Mouse (Mus musculus) midbrain, embryonic 13.5 days (tissue): ENCODE measurements around the gene Sh3pxd2b. TPM values are rescaled to one million over a fixed set of nuclear protein-coding genes. Genes with fewer than 3 reads are reported as not detected.

Experiments
- ATAC-seq: fragments of 200-750 bp; cut with Nextera tagmentation; 2 replicates; pipeline ENCODE4 v1.8.0; 2017; ENCODE audit warnings: mild to moderate bottlenecking, moderate TSS enrichment, moderate library complexity
- H3K27ac ChIP-seq: fragments of 300-500 bp; sonication (generic); 2 replicates; pipeline ENCODE4 v1.5.1; 2015; ENCODE audit warnings: inconsistent platforms, mild to moderate bottlenecking, moderate library complexity
- H3K27me3 ChIP-seq: fragments of 300-500 bp; sonication (generic); 2 replicates; pipeline ENCODE4 v1.6.1; 2015; ENCODE audit warnings: mild to moderate bottlenecking, inconsistent platforms
- H3K36me3 ChIP-seq: fragments of 300-500 bp; sonication (generic); 2 replicates; pipeline ENCODE4 v1.6.1; 2015; ENCODE audit warnings: mild to moderate bottlenecking, inconsistent platforms
- H3K4me1 ChIP-seq: fragments of 300-500 bp; sonication (generic); replicated peaks from 2 replicates; pipeline ENCODE4 v1.6.1; 2015; ENCODE audit warnings: inconsistent platforms
- H3K4me2 ChIP-seq: fragments of 300-500 bp; sonication (generic); replicated peaks from 2 replicates; pipeline ENCODE4 v1.6.1; 2015; ENCODE audit warnings: moderate library complexity, mild to moderate bottlenecking, inconsistent platforms
- H3K4me3 ChIP-seq: fragments of 300-500 bp; sonication (generic); replicated peaks from 2 replicates; pipeline ENCODE4 v1.5.1; 2015; ENCODE audit warnings: mild to moderate bottlenecking, inconsistent platforms
- H3K9ac ChIP-seq: fragments of 300-500 bp; sonication (generic); replicated peaks from 2 replicates; pipeline ENCODE4 v1.6.1; 2015; ENCODE audit warnings: mild to moderate bottlenecking, inconsistent platforms
- H3K9me3 ChIP-seq: fragments of 300-500 bp; sonication (generic); 2 replicates; pipeline ENCODE4 v1.6.1; 2016; ENCODE audit warnings: mild to moderate bottlenecking, inconsistent platforms
- WGBS: fragments of 180-500 bp; shearing (Covaris S2); methylation state at CpG from one replicate; pipeline ENCODE4 v1.1.7; 2015; 5-methylcytosine and 5-hydroxymethylcytosine counted together
- polyA plus RNA-seq: library from polyadenylated mRNA; unstranded; fragments of >200 nt; fragmentation: Nextera tagmentation; extraction: Ambion mirVana; gene quantifications from 2 replicates; pipeline ENCODE4 v1.2.1, GENCODE M21; 2015

The Sh3pxd2b gene
- polyA plus RNA-seq, 1 experiment from 2014 or later, result 25.3 TPM

DNA sequence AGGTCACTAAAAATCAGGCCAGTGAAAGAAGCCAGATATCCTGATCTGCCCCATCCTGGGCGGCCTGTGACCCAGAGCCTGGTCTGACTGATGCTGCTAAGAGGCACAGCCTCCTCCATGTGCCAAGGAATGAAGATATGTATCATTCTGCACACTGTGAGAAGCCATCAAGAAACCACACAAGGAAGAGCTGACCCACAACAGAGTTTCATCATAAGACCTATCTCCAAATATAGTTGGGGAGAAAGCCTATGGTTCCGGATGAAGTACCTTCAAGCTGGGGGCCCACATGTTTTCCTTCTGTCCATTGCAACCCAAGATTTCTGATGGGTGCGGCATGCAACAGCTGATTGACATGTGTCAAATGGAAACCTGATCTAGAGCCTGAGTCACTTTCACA lies 31.6 kb upstream of the Sh3pxd2b start:
- Histone ChIP-seq H3K4me3 (no peak overlapping the region), H3K27me3 (no peaks in the 10 kb centered on the region), H3K9me3 (no peaks in the 10 kb centered on the region), H3K27ac (no peak overlapping the region), H3K4me2 (no peak overlapping the region), H3K9ac (no peak overlapping the region), H3K36me3 (no peaks in the 10 kb centered on the region), H3K4me1 (no peaks in the 10 kb centered on the region)
- no peak for ATAC-seq
- 86% methylated on average over 3 of the region's 3 CpGs for WGBS

DNA sequence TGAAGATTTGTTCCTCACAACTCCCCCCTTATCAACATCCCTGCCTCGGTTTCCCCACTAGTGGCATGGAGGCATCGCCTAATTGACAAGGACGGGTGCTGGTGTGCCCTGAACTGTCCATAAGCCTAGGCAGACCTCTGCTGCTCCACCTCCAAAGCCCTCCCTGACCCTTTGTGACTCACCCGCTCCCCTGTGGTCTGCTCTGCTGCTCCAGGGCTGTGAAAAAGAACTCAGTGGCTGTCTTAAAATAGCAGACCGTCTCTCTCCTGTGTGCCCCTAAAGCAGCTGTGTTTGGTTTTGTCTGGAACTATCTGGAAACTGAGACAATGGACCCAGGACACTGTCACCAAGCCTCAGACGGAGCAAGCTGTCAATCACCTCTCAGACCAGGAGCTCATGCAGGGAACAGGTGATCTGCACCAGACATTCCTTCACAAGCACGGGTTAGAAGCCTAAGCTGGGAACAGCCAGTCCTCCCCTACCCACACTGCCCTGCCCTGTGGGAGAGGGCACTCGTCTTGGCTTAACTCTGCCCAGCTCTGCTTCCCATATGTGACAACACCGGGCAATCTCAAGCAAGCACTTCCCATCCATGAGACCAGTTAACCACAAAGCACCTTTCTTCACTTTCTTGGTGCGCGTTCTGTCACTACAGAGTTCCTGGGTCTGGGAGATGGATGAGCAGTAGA lies 27.0 kb upstream of the Sh3pxd2b start:
- WGBS, result 70% methylated on average over 11 of the region's 11 CpGs
- no peaks in the 10 kb centered on the region for H3K27me3 ChIP-seq

DNA sequence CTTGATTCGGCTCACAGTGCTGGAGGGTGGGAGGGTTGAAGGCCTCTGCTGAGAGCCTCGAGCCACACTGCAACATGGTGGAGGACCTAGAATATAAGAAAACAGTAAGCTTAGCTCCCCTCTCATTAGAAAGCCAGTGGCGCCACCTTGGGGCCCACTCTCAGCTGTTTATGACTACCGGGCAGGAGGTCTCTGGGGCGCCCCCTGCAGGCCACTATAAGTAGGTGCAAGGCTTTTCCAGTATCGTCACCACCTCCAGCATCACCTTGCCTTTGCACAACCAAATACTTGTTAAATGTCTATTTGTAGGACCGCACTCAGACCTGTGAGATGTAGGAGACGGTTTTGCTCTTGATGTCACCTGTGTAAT lies 26.4 kb upstream of the Sh3pxd2b start:
- no peaks in the 10 kb centered on the region for H3K9me3 ChIP-seq
- no peak overlapping the region for H3K4me2 ChIP-seq
- H3K36me3 ChIP-seq, result no peaks in the 10 kb centered on the region
- no peaks in the 10 kb centered on the region for H3K4me1 ChIP-seq
- WGBS, result 35% methylated on average over 8 of the region's 8 CpGs
- H3K27ac ChIP-seq, result no peak overlapping the region
- H3K27me3 ChIP-seq, result no peaks in the 10 kb centered on the region
- no peak overlapping the region for H3K4me3 ChIP-seq
- no peak overlapping the region for H3K9ac ChIP-seq
- ATAC-seq, result 0 out of 2 replicates have a peak, but pooled peaks have one; percentile 18

More for the DNA sequence above, 27.0 kb upstream of the Sh3pxd2b start:
- H3K9me3 ChIP-seq, result no peaks in the 10 kb centered on the region
- H3K4me3 ChIP-seq, result no peak overlapping the region
- no peaks in the 10 kb centered on the region for H3K36me3 ChIP-seq
- 0 out of 2 replicates have a peak, but pooled peaks have one; percentile 35 for ATAC-seq
- H3K4me2 ChIP-seq, result no peak overlapping the region
- no peak overlapping the region for H3K27ac ChIP-seq
- H3K4me1 ChIP-seq, result no peaks in the 10 kb centered on the region
- no peak overlapping the region for H3K9ac ChIP-seq

DNA sequence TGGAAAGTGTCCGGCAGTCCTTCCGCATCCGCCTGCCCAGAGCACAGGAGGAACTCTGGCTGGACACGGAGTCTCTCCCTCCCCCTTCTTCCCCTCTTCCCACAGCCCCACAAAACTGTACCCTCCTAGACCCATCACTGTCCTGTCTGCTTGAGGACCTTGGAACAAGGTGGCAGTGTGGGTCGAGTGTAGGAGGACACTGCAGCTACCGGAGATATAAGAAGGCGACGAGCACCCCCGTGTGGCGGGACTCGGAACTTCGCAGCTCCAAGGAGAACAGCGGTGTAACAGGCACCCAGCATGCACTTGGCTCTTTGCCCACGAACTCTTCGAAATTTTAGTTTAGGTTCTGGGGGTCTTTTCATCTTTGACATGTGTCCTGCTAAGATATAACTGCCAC lies 23.0 kb upstream of the Sh3pxd2b start:
- Histone ChIP-seq H3K27me3 (no peaks in the 10 kb centered on the region), H3K4me2 (no peak overlapping the region; the same call in 1 of the 2 replicates), H3K4me3 (no peak overlapping the region), H3K4me1 (no peaks in the 10 kb centered on the region), H3K9me3 (no peaks in the 10 kb centered on the region), H3K27ac (no peak overlapping the region), H3K36me3 (no peaks in the 10 kb centered on the region), H3K9ac (no peak overlapping the region)
- peak; percentile 94 for ATAC-seq
- 12% methylated on average over 15 of the region's 15 CpGs for WGBS

DNA sequence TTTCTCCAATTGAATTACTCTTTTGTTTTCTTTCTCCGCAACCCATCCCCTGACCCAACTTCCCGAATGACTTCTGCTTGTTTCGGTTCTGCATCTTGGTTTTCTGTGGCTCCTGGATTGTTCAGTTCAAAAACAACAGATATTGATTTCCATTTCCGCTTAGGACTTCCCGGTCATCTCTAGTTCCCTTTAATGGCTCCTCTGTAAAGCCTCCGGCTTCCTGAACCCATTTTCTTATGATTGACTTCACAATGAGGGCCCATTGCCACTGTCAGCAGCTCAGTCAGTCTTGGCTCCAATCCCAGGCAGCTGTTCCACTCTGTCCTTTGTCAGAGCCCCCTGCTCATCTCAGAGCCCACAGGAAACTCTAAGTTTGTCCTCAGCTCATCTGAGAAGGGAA lies 16.5 kb upstream of the Sh3pxd2b start:
- H3K9me3 ChIP-seq, result no peaks in the 10 kb centered on the region
- H3K36me3 ChIP-seq, result no peaks in the 10 kb centered on the region
- no peak overlapping the region for H3K9ac ChIP-seq
- no peak for ATAC-seq
- H3K27me3 ChIP-seq, result no peaks in the 10 kb centered on the region
- no peaks in the 10 kb centered on the region for H3K4me1 ChIP-seq
- WGBS, result 62% methylated on average over 6 of the region's 6 CpGs
- H3K4me2 ChIP-seq, result no peak overlapping the region
- H3K27ac ChIP-seq, result no peak overlapping the region
- H3K4me3 ChIP-seq, result no peak overlapping the region

DNA sequence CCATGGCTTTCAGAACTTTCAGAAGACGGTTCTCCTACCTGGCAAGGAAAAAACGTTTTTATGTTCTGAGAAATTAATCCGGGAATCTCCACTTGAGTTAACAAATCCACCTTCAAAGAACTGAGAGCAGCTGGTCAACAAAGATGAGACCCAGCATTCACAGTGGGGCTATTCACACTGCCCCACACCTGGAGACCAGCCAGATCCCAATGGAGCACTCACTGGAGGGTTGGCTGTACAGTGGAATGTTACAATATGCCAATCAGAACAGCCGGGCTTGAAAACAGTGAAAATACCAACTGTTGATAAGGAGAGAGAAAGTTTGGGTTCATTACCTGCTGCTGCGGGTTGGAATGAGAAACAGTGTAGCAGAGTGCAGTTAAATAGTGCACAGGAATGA lies 15.8 kb upstream of the Sh3pxd2b start:
- Histone ChIP-seq H3K4me1 (no peaks in the 10 kb centered on the region), H3K27ac (no peak overlapping the region), H3K27me3 (no peaks in the 10 kb centered on the region), H3K36me3 (no peaks in the 10 kb centered on the region), H3K4me3 (no peak overlapping the region), H3K9ac (no peak overlapping the region), H3K4me2 (no peak overlapping the region), H3K9me3 (no peaks in the 10 kb centered on the region)
- 69% methylated on average over 5 of the region's 5 CpGs for WGBS
- ATAC-seq, result no peak

DNA sequence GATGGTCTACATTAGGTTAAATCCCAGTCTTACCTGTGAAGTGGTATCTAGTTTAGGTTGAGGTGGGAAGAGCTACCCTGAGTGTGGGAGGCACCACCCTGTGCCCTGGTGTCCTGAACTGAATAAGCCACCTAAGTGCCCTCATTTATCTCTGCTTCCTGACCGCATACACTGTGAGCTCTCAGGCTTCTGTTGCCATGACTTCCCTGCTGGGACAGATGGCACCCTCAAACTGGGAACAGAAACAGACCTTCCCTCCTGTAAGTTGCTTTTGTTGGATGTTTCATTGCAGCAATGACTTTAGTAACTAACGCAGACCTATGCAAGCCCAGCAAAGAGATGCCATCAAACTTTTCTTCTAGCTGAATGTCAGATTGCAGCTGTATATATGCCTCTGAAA lies 14.4 kb upstream of the Sh3pxd2b start:
- no peak overlapping the region for H3K27ac ChIP-seq
- no peak overlapping the region for H3K4me2 ChIP-seq
- H3K27me3 ChIP-seq, result no peaks in the 10 kb centered on the region
- no peaks in the 10 kb centered on the region for H3K36me3 ChIP-seq
- H3K9me3 ChIP-seq, result no peaks in the 10 kb centered on the region
- no peak for ATAC-seq
- H3K9ac ChIP-seq, result no peak overlapping the region
- WGBS, result 88% methylated on average over 2 of the region's 2 CpGs
- no peaks in the 10 kb centered on the region for H3K4me1 ChIP-seq
- H3K4me3 ChIP-seq, result no peak overlapping the region

DNA sequence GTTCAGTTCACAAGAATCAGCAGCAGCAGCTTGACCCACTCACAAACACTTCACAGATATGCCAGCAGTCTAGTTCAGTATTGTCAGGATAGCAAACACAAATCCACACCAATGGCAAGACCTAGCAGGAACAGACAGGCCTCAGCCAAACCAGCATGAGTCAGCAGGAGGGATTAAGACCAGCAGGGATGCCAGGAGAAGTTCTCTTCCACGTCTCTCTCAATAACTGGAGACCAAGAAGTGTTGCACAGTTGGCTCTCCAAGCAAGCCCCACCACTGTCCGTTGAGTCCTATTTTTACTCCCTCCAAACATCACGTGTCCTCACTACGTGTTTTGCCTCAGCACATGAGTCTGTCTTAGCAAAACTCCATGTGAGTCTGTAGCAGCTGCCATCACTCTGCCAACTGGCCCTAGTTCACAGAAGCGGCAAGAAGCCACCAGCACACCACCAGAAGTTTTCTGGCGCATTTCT lies 11.1 kb upstream of the Sh3pxd2b start:
- no peaks in the 10 kb centered on the region for H3K27me3 ChIP-seq
- H3K36me3 ChIP-seq, result no peaks in the 10 kb centered on the region
- no peak overlapping the region for H3K4me3 ChIP-seq
- ATAC-seq, result no peak
- H3K4me2 ChIP-seq, result no peak overlapping the region
- no peaks in the 10 kb centered on the region for H3K9me3 ChIP-seq
- H3K27ac ChIP-seq, result no peak overlapping the region
- no peak overlapping the region for H3K9ac ChIP-seq
- 88% methylated on average over 6 of the region's 6 CpGs for WGBS
- H3K4me1 ChIP-seq, result no peaks in the 10 kb centered on the region

DNA sequence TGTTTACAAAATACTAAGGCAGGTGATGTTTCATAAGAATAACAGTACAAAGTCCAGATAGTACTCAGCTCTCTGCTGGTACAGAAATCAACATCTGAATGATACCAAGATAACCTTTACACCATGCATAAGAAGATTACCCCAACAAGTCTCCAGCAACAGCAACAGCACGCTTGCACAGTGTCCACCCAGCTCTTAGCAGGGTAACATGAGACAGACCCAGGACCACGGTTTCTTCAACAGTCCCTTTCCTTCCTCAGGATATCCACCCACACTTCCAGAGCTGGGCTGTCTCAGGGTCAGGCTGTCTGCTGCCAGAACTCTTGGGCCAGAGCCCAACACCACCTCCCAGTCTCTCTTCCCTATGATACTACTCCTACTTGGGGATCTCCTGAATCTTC lies 8.5 kb upstream of the Sh3pxd2b start:
- Histone ChIP-seq H3K4me2 (no peak overlapping the region), H3K36me3 (no peaks in the 10 kb centered on the region), H3K4me1 (no peaks in the 10 kb centered on the region), H3K9ac (no peak overlapping the region), H3K9me3 (no peaks in the 10 kb centered on the region), H3K27ac (no peak overlapping the region), H3K27me3 (no peaks in the 10 kb centered on the region), H3K4me3 (no peak overlapping the region)
- ATAC-seq, result no peak
- 82% methylated on average over 2 of the region's 2 CpGs for WGBS

DNA sequence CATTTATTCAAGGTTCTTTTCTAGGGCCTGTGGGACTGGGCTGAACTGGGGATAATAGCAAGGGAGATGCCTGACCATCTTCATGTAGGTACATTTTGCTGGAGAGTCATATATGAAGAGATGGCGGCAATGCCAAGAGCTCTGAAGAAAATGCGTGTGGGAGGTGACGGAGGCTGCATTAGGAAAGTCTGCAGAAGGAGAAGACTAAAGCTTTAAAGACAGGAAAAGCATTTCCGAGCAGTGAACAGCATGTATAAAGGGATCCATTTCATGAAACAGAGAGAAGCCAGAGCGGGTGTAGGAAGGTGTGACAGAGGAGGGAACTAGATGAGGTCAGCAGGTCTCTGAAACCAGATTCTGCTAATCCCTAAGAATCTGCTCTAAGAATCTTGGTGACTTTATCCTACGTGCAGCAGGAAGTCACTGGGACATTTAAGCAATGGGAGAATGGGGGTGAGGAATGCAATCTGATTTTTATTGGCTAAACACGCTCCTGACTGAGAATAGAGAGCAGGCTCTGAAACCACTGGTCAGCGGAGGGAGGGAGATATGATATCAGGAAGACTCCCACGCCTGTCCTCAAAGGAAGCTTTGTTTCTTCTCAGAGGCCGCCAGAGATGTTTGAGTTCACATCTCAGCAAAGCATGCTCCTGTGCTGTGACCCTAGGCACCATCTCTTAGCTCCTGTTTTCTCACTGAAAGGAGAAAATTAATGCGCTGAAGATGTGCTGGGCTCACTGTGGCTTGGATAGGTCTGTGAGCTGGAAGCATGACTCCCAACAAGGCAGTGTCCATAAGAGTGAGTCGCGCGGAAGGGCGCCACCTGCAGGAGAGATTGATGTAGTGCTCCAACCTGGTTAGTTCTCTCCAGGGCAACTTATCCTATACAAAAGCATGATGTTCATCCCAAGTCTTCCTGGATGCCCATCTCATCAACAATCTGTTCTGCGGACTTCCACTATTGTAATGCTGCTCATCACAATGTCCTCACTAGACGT lies 6.8 kb upstream of the Sh3pxd2b start:
- no peaks in the 10 kb centered on the region for H3K27me3 ChIP-seq
- no peaks in the 10 kb centered on the region for H3K9me3 ChIP-seq
- no peaks in the 10 kb centered on the region for H3K4me1 ChIP-seq
- no peak overlapping the region for H3K9ac ChIP-seq
- H3K4me3 ChIP-seq, result no peak overlapping the region
- no peak overlapping the region for H3K4me2 ChIP-seq
- no peaks in the 10 kb centered on the region for H3K36me3 ChIP-seq
- no peak overlapping the region for H3K27ac ChIP-seq
- ATAC-seq, result peak; percentile 71
- 46% methylated on average over 17 of the region's 17 CpGs for WGBS

DNA sequence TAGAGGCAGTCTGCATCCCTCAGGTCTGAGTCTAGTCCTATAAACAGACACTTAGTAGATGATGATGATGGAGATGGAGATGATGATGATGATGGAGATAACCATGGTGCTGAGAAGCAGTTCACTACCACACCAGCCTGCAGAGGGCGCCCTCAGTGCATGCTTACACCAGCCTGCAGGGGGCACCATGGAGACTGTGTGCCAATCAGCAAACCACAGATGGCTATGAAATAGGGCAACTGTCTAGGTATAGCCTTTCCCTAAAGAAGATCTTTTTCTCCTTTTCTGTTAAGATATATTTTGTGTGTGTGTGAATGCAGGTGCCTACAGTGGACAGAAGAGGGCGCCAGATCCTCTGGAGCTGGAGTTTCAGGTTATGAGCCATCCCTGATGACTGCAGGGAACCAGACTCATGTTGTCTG lies 4.8 kb upstream of the Sh3pxd2b start:
- no peak overlapping the region for H3K9ac ChIP-seq
- no peaks in the 10 kb centered on the region for H3K27me3 ChIP-seq
- H3K9me3 ChIP-seq, result no peaks in the 10 kb centered on the region
- H3K4me3 ChIP-seq, result no peak overlapping the region
- H3K4me1 ChIP-seq, result peaks cover 8% of the 10 kb centered on the region
- no peak overlapping the region for H3K27ac ChIP-seq
- H3K36me3 ChIP-seq, result no peaks in the 10 kb centered on the region
- 14% methylated on average over 2 of the region's 2 CpGs for WGBS
- no peak for ATAC-seq
- no peak overlapping the region for H3K4me2 ChIP-seq

DNA sequence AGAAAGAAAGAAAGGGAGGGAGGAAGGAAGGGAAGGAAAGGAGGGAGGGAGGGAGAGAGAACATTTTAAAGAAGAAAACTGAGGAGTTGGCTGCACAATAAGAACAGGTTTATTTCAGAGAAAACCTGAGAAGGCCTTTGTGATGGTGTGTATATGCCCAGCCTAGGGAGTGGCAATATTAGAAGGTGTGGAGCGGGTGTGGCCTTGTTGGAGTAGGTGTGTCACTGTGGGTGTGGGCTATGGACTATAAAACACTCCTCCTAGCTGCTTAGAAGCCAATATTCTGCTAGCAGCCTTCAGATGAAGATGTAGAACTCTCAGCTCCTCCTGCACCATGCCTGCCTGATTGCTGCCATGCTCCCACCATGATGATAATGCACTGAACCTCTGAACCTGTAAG lies 4.3 kb upstream of the Sh3pxd2b start:
- H3K4me1 ChIP-seq, result peaks cover 11% of the 10 kb centered on the region
- H3K4me2 ChIP-seq, result no peak overlapping the region
- H3K9me3 ChIP-seq, result no peaks in the 10 kb centered on the region
- H3K27ac ChIP-seq, result no peak overlapping the region
- 92% methylated on average over 1 of the region's 1 CpGs for WGBS
- no peak overlapping the region for H3K4me3 ChIP-seq
- no peaks in the 10 kb centered on the region for H3K36me3 ChIP-seq
- no peak overlapping the region for H3K9ac ChIP-seq
- no peaks in the 10 kb centered on the region for H3K27me3 ChIP-seq
- ATAC-seq, result no peak
